8 mouse cellular contexts compared by ENCODE assay signal in the genomic region with DNA sequence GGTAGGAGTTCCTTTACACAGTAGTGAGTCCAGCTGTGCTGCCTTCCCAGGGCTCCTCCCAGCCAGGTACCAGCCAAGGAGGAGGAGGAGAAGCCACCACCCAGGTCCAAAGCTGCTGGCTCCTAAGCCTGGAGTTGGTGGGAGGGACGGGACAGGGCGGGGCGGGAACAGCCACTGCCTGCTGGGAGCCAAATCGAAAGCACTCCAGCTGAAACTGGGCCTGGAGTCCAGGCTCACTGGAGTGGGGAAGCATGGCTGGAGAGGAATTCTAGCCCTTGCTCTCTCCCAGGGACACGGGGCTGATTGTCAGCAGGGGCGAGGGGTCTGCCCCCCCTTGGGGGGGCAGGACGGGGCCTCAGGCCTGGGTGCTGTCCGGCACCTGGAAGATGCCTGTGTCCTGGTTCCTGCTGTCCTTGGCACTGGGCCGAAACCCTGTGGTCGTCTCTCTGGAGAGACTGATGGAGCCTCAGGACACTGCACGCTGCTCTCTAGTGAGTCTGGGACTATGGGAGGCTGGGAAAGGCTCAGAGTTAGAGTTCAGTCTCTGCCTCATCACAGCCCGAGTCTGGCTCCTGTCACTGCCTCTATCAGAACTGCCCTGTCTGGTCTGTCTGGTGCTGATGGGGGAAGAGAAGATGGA. TPM values are rescaled to one million over a fixed set of nuclear protein-coding genes. Genes with fewer than 3 reads are reported as not detected.
A peak's percentile ranks its signal among the peaks of the same experiment; 100 is the strongest.
DNase-seq lines count a peak whose midpoint lies in the region; ATAC-seq and TF ChIP-seq lines count a peak whose summit lies in the region.

Gene Il17rc (plus strand): TSS at position 131 of the 640 bp plus-strand sequence.

- ATAC-seq in hindbrain, postnatal 0 days: no peak
- no peak for ATAC-seq in liver, embryonic 12.5 days
- ATAC-seq in stomach, embryonic 16.5 days (ENCODE audit: insufficient read depth, low FRiP score): peak; percentile 78

- intact Hi-C loops in gastrocnemius, postnatal 14 days (cut with DNase I; ENCODE audit: low total_unique reads): no loop called here

- no peak within 1 kb of the TSS for H3K9ac ChIP-seq in hindbrain, postnatal 0 days (replicated peaks; ENCODE audit: low read length)
- peak within 1 kb of the TSS; percentile 9; the same call in 1 of the 2 replicates for H3K9ac ChIP-seq in liver, embryonic 12.5 days
- H3K9ac ChIP-seq in stomach, embryonic 16.5 days (ENCODE audit: low read length): peak within 1 kb of the TSS; percentile 83

- peak; percentile 83 for DNase-seq in ZHBTc4 (ENCODE audit: low read depth, low spot score)
- DNase-seq in gastrocnemius, postnatal 14 days: peak; percentile 76
- no peak for DNase-seq in hindbrain, postnatal 0 days (ENCODE audit: low spot score)
- no peak for DNase-seq in frontal cortex, postnatal 36 days (ENCODE audit: low spot score in 2 of 2)
- no peak for DNase-seq in cerebellum, adult 18-20 months

- no peak within 1 kb of the TSS for H3K27ac ChIP-seq in hindbrain, postnatal 0 days
- no peak within 1 kb of the TSS for H3K27ac ChIP-seq in liver, embryonic 12.5 days
- peak within 1 kb of the TSS; percentile 93 for H3K27ac ChIP-seq in stomach, embryonic 16.5 days (ENCODE audit: low read length)

- no peaks in the 10 kb centered on the region for H3K9me3 ChIP-seq in E14TG2a.4 (ENCODE audit: low read length)
- H3K9me3 ChIP-seq in hindbrain, postnatal 0 days (ENCODE audit: low read length): no peaks in the 10 kb centered on the region
- no peaks in the 10 kb centered on the region for H3K9me3 ChIP-seq in liver, embryonic 12.5 days (replicated peaks)
- no peaks in the 10 kb centered on the region for H3K9me3 ChIP-seq in stomach, embryonic 16.5 days (replicated peaks; ENCODE audit: control insufficient read depth, low read length)

- TF ChIP-seq CTCF in E14TG2a.4 (conservative IDR thresholded peaks at IDR 0.05; ENCODE audit: low read length): no peak
- no peak for TF ChIP-seq CTCF in hindbrain, postnatal 0 days (IDR thresholded peaks at IDR 0.05; ENCODE audit: low read depth)

- peak within 1 kb of the TSS; percentile 66 for H3K4me3 ChIP-seq in E14TG2a.4 (replicated peaks; ENCODE audit: low read length)
- H3K4me3 ChIP-seq in hindbrain, postnatal 0 days (ENCODE audit: low read length): no peak within 1 kb of the TSS
- H3K4me3 ChIP-seq in liver, embryonic 12.5 days: 0 out of 2 replicates have a peak within 1 kb of the TSS, but pooled peaks have one; percentile 12
- H3K4me3 ChIP-seq in stomach, embryonic 16.5 days (replicated peaks; ENCODE audit: low read length): peak within 1 kb of the TSS; percentile 49

- 23% methylated on average over 12 of the region's 12 CpGs for WGBS in hindbrain, postnatal 0 days
- 43% methylated on average over 12 of the region's 12 CpGs for WGBS in liver, embryonic 12.5 days (ENCODE audit: insufficient replicate concordance)
- 22% methylated on average over 12 of the region's 12 CpGs for WGBS in stomach, embryonic 16.5 days

- H3K27me3 ChIP-seq in E14TG2a.4 (ENCODE audit: insufficient read depth, low read length): peaks cover 58% of the 10 kb centered on the region
- H3K27me3 ChIP-seq in hindbrain, postnatal 0 days (ENCODE audit: insufficient read depth, low read length): no peaks in the 10 kb centered on the region; the same call in 1 of the 2 replicates
- peaks cover 53% of the 10 kb centered on the region for H3K27me3 ChIP-seq in liver, embryonic 12.5 days (replicated peaks)
- no peaks in the 10 kb centered on the region for H3K27me3 ChIP-seq in stomach, embryonic 16.5 days (ENCODE audit: control insufficient read depth, insufficient read depth, low read length)

- peaks cover 45% of the 10 kb centered on the region for H3K4me1 ChIP-seq in E14TG2a.4 (replicated peaks; ENCODE audit: low read depth, low read length)
- H3K4me1 ChIP-seq in hindbrain, postnatal 0 days (ENCODE audit: insufficient read depth, low read length): 0 out of 2 replicates have a peak, but pooled peaks cover 5% of the 10 kb centered on the region
- peaks cover 21% of the 10 kb centered on the region for H3K4me1 ChIP-seq in liver, embryonic 12.5 days
- peaks cover 20% of the 10 kb centered on the region for H3K4me1 ChIP-seq in stomach, embryonic 16.5 days (ENCODE audit: control insufficient read depth, insufficient read depth, low read length)

- H3K4me2 ChIP-seq in hindbrain, postnatal 0 days (ENCODE audit: low read depth, low read length): peak within 1 kb of the TSS; percentile 38
- H3K4me2 ChIP-seq in liver, embryonic 12.5 days: peak within 1 kb of the TSS; percentile 45
- H3K4me2 ChIP-seq in stomach, embryonic 16.5 days (ENCODE audit: low read depth, low read length): peak within 1 kb of the TSS; percentile 74

- H3K36me3 ChIP-seq in E14TG2a.4 (ENCODE audit: insufficient read depth, low read length): no peaks in the 10 kb centered on the region
- H3K36me3 ChIP-seq in hindbrain, postnatal 0 days (ENCODE audit: insufficient read depth, low read length): no peaks in the 10 kb centered on the region
- no peaks in the 10 kb centered on the region for H3K36me3 ChIP-seq in liver, embryonic 12.5 days
- H3K36me3 ChIP-seq in stomach, embryonic 16.5 days (ENCODE audit: control insufficient read depth, insufficient read depth, low read length): no peaks in the 10 kb centered on the region

RNA-seq across cellular contexts. Expression of gene Il17rc, which starts in this region (rescaled TPM):
- 1 to 10 TPM; 6.8 TPM for total RNA-seq in gastrocnemius, postnatal 14 days (2021)
- 7.3 and 9.0 TPM in 2 replicates for total RNA-seq in hindbrain, postnatal 0 days (2014; rRNA removed)
- polyA plus RNA-seq in hindbrain, postnatal 0 days (2015; fragmentation: Nextera tagmentation; extraction: Ambion mirVana): 5.2 and 7.0 TPM in 2 replicates
- polyA plus RNA-seq in liver, embryonic 12.5 days (2016; fragmentation: Nextera tagmentation; extraction: Ambion mirVana): 4.7 and 5.1 TPM in 2 replicates
- polyA plus RNA-seq in stomach, embryonic 16.5 days (2015; fragmentation: Nextera tagmentation; extraction: Ambion mirVana): 36.8 and 45.0 TPM in 2 replicates

Comparison
In these comparisons a context has a peak if more than half of its experiments do, and no peak if none do; other contexts are left out.
1. DNase-seq: peak in ZHBTc4 (single experiment) and gastrocnemius, postnatal 14 days (single experiment); none in hindbrain, postnatal 0 days (single experiment), frontal cortex, postnatal 36 days (0 of 2) and cerebellum, adult 18-20 months (0 of 2).
2. Peak in every context shown above with its lines, with median percentiles within 50 percentile points of each other: H3K4me2 ChIP-seq.